Mouse (Mus musculus) central nervous system, embryonic 11.5 days (tissue): Measurements from ENCODE around the gene Eya4. TPM values are rescaled to one million over a fixed set of nuclear protein-coding genes. Genes with fewer than 3 reads are reported as not detected.

ENCODE experiments used
- polyA plus RNA-seq: library from polyadenylated mRNA; depleted of rRNA; stranded (reverse); fragments of >200 nt; gene quantifications from 2 replicates; pipeline ENCODE4 v1.2.3, GENCODE M21; 2012; rRNA removed

Eya4 gene
- 3.7 and 14.2 TPM in 2 replicates for polyA plus RNA-seq

DNA sequence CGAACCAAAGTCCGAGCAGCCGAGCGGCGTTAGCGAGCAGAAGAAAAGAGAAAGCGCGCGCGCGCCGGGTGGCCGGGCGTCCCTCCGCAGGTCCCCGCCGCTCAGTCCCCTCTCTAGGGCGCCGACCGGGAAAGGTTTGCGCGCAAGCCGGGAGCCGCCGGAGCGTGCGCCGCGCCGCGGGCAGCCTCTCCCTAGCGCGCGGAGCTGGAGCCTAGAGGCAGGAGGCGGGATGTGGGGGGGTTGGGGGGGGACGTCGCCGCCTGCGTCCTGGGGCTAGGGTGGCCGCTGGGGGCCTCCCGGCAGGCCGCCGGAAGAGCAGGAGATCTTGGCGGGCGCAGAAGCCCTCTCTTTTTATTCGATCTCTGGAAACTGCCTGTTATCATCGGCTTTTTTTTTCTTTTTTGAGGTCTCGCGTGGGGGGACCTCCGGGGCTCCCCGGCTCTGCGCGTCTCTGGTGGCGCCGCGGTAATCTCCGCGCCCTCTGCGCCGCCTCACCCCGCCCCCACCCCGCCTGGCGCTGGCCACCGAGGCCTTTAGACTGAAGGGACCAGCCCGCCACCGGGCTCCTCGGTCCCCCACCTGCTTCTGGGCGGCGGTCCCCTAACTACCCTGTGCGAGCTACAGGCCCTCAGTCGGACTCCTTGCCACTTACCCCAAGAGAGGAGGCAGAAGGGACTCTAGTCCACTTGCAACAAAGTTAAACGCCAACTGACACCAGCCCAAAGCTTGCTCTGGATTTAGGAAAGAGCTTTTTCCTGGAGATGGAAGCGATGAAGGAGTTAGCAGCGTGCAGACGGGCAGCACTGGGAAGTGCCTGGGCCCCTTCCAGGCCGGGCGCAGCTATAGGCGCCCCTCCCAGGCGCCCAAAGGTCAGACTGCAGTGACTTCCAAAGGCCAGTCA is at the start of gene Eya4:
Eya4 (minus strand) TSS at position 776 of the 901 bp plus-strand sequence.

